Mouse (Mus musculus) ES-E14 (cell line): ENCODE results near the gene Abca7.

Experiments used
- CHD2 ChIP-seq: IDR thresholded peaks from 2 replicates; pipeline ENCODE4 v1.6.1; 2014; ENCODE audit warnings: mild to moderate bottlenecking, low read depth, low read length, inconsistent platforms
- MAFK ChIP-seq: IDR thresholded peaks from 2 replicates; pipeline ENCODE4 v1.6.1; 2014; ENCODE audit warnings: mild to moderate bottlenecking, low read depth, low read length, inconsistent platforms; ENCODE audit not compliant: insufficient read depth
- ZC3H11A ChIP-seq: IDR thresholded peaks from 2 replicates; pipeline ENCODE4 v1.6.1; 2012; ENCODE audit warnings: low read depth, mild to moderate bottlenecking, inconsistent platforms, low read length, borderline replicate concordance
- ZNF384 ChIP-seq: IDR thresholded peaks from 2 replicates; pipeline ENCODE4 v1.6.1; 2012; ENCODE audit warnings: low read depth, low read length, inconsistent platforms

- TF ChIP-seq ZNF384, result no peak
- TF ChIP-seq CHD2, result no peak
- no peak for TF ChIP-seq MAFK
- TF ChIP-seq ZC3H11A, result no peak
Measured at GRCm38 (mm10) chr10:79994397-79995115, 1.7 kb upstream of the Abca7 start.
